Mouse (Mus musculus): ENCODE measurements around the gene Ggn. TPM values are rescaled to one million over a fixed set of nuclear protein-coding genes. Genes with fewer than 3 reads are reported as not detected.

Gene Ggn
- polyA plus RNA-seq, 1 experiment, result 16.0 TPM

- TF ChIP-seq GATA1 (IDR thresholded peaks at IDR 0.05; ENCODE audit: borderline replicate concordance, low read length) (no peak), FLI1 (IDR thresholded peaks at IDR 0.05; ENCODE audit: low read length) (no peak)
- Histone ChIP-seq H3K4me3 (replicated peaks) (no peak overlapping the region), H3K4me1 (peaks cover 67% of the 10 kb centered on the region), H3K36me3 (replicated peaks; ENCODE audit: low read length) (no peaks in the 10 kb centered on the region), H3K9me3 (no peaks in the 10 kb centered on the region), H3K27me3 (replicated peaks) (peaks cover 6% of the 10 kb centered on the region)
These were observed 28.6 kb upstream of the Ggn start for GRCm38 (mm10) chr7:29141416-29141815.

- peak overlapping the region; percentile 73 for H3K4me3 ChIP-seq (replicated peaks)
- H3K9me3 ChIP-seq, result no peaks in the 10 kb centered on the region
- peaks cover 63% of the 10 kb centered on the region for H3K4me1 ChIP-seq
- peaks cover 4% of the 10 kb centered on the region for H3K27me3 ChIP-seq (replicated peaks)
- no peaks in the 10 kb centered on the region for H3K36me3 ChIP-seq (replicated peaks; ENCODE audit: low read length)
- TF ChIP-seq GATA1 (IDR thresholded peaks at IDR 0.05; ENCODE audit: borderline replicate concordance, low read length), result no peak
- no peak for TF ChIP-seq FLI1 (IDR thresholded peaks at IDR 0.05; ENCODE audit: low read length)
These were observed 26.0 kb upstream of the Ggn start for GRCm38 (mm10) chr7:29144006-29144405.

GRCm38 (mm10) chr7:29146625-29147367 is 23.2 kb upstream of the Ggn start:
- TF ChIP-seq FLI1 (IDR thresholded peaks at IDR 0.05; ENCODE audit: low read length), result no peak
- TF ChIP-seq GATA1 (IDR thresholded peaks at IDR 0.05; ENCODE audit: borderline replicate concordance, low read length), result no peak
- H3K4me3 ChIP-seq (replicated peaks), result no peak overlapping the region
- no peaks in the 10 kb centered on the region for H3K9me3 ChIP-seq
- H3K27me3 ChIP-seq (replicated peaks), result peaks cover 4% of the 10 kb centered on the region
- peaks cover 73% of the 10 kb centered on the region for H3K4me1 ChIP-seq
- peaks cover 3% of the 10 kb centered on the region for H3K36me3 ChIP-seq (replicated peaks; ENCODE audit: low read length)

GRCm38 (mm10) chr7:29148771-29149170 is 21.2 kb upstream of the Ggn start:
- H3K36me3 ChIP-seq (replicated peaks; ENCODE audit: low read length), result peaks cover 22% of the 10 kb centered on the region
- TF ChIP-seq GATA1 (IDR thresholded peaks at IDR 0.05; ENCODE audit: borderline replicate concordance, low read length) (no peak), FLI1 (IDR thresholded peaks at IDR 0.05; ENCODE audit: low read length) (no peak)
- peak overlapping the region; percentile 8 for H3K4me3 ChIP-seq (replicated peaks)
- no peaks in the 10 kb centered on the region for H3K9me3 ChIP-seq
- peaks cover 56% of the 10 kb centered on the region for H3K4me1 ChIP-seq
- peaks cover 4% of the 10 kb centered on the region for H3K27me3 ChIP-seq (replicated peaks)

GRCm38 (mm10) chr7:29151486-29151885 is 18.5 kb upstream of the Ggn start:
- Histone ChIP-seq H3K9me3 (peaks cover 5% of the 10 kb centered on the region; the same call in 1 of the 2 replicates), H3K36me3 (replicated peaks; ENCODE audit: low read length) (peaks cover 35% of the 10 kb centered on the region), H3K4me3 (replicated peaks) (no peak overlapping the region), H3K27me3 (replicated peaks) (peaks cover 4% of the 10 kb centered on the region), H3K4me1 (peaks cover 45% of the 10 kb centered on the region)
- no peak for TF ChIP-seq FLI1 (IDR thresholded peaks at IDR 0.05; ENCODE audit: low read length)
- no peak for TF ChIP-seq GATA1 (IDR thresholded peaks at IDR 0.05; ENCODE audit: borderline replicate concordance, low read length)

- Histone ChIP-seq H3K36me3 (replicated peaks; ENCODE audit: low read length) (peaks cover 40% of the 10 kb centered on the region), H3K4me3 (replicated peaks) (no peak overlapping the region), H3K4me1 (peaks cover 44% of the 10 kb centered on the region), H3K27me3 (replicated peaks) (peaks cover 7% of the 10 kb centered on the region), H3K9me3 (peaks cover 5% of the 10 kb centered on the region; the same call in 1 of the 2 replicates)
- TF ChIP-seq GATA1 (IDR thresholded peaks at IDR 0.05; ENCODE audit: borderline replicate concordance, low read length) (no peak), FLI1 (IDR thresholded peaks at IDR 0.05; ENCODE audit: low read length) (no peak)
These were observed 15.8 kb upstream of the Ggn start for GRCm38 (mm10) chr7:29154018-29154720.

- peaks cover 8% of the 10 kb centered on the region for H3K27me3 ChIP-seq (replicated peaks)
- no peak for TF ChIP-seq GATA1 (IDR thresholded peaks at IDR 0.05; ENCODE audit: borderline replicate concordance, low read length)
- peaks cover 45% of the 10 kb centered on the region for H3K36me3 ChIP-seq (replicated peaks; ENCODE audit: low read length)
- peaks cover 5% of the 10 kb centered on the region; the same call in 1 of the 2 replicates for H3K9me3 ChIP-seq
- peaks cover 36% of the 10 kb centered on the region for H3K4me1 ChIP-seq
- peak overlapping the region; percentile 100 for H3K4me3 ChIP-seq (replicated peaks)
These were observed 14.7 kb upstream of the Ggn start for GRCm38 (mm10) chr7:29155196-29155837.

- Histone ChIP-seq H3K9me3 (peaks cover 5% of the 10 kb centered on the region; the same call in 1 of the 2 replicates), H3K27me3 (replicated peaks) (peaks cover 8% of the 10 kb centered on the region), H3K4me3 (replicated peaks) (peak within 1 kb of the TSS; percentile 100), H3K4me1 (peaks cover 29% of the 10 kb centered on the region), H3K36me3 (replicated peaks; ENCODE audit: low read length) (peaks cover 53% of the 10 kb centered on the region)
- TF ChIP-seq FLI1 (IDR thresholded peaks at IDR 0.05; ENCODE audit: low read length) (no peak), GATA1 (IDR thresholded peaks at IDR 0.05; ENCODE audit: borderline replicate concordance, low read length) (no peak)
These were observed 13.9 kb upstream of the Ggn start, which contains the start of gene Fam98c for GRCm38 (mm10) chr7:29155838-29156782. Fam98c (minus strand) TSS chr7:29156234.

GRCm38 (mm10) chr7:29158264-29158663 is 11.7 kb upstream of the Ggn start:
- H3K4me3 ChIP-seq (replicated peaks), result no peak overlapping the region
- H3K9me3 ChIP-seq, result peaks cover 5% of the 10 kb centered on the region; the same call in 1 of the 2 replicates
- H3K36me3 ChIP-seq (replicated peaks; ENCODE audit: low read length), result peaks cover 58% of the 10 kb centered on the region
- TF ChIP-seq FLI1 (IDR thresholded peaks at IDR 0.05; ENCODE audit: low read length) (no peak), GATA1 (IDR thresholded peaks at IDR 0.05; ENCODE audit: borderline replicate concordance, low read length) (no peak)
- peaks cover 11% of the 10 kb centered on the region for H3K27me3 ChIP-seq (replicated peaks)
- peaks cover 27% of the 10 kb centered on the region for H3K4me1 ChIP-seq

Measured in megakaryocyte, embryonic 14.5 days (primary cell).